Mouse (Mus musculus) 416B (cell line): ENCODE measurements around the gene Zcchc24.

Experiments used
- DNase-seq: peaks from one replicate; pipeline ENCODE4 v3.0.0; 2011; ENCODE audit warnings: low read depth

Zcchc24 gene

GRCm38 (mm10) chr14:25747996-25748756 is 20.7 kb downstream of the Zcchc24 start:
- DNase-seq: no peak

- DNase-seq: no peak
Observed at GRCm38 (mm10) chr14:25746971-25747945, 21.6 kb downstream of the Zcchc24 start.

GRCm38 (mm10) chr14:25746371-25746770 is 22.5 kb downstream of the Zcchc24 start:
- DNase-seq: no peak

GRCm38 (mm10) chr14:25745365-25746184 is 23.3 kb downstream of the Zcchc24 start:
- DNase-seq: no peak

GRCm38 (mm10) chr14:25742943-25743342 is 25.9 kb downstream of the Zcchc24 start:
- DNase-seq: no peak

- peak; percentile 28 for DNase-seq
Observed at GRCm38 (mm10) chr14:25741840-25742367, 26.9 kb downstream of the Zcchc24 start.

- DNase-seq: no peak
Observed at GRCm38 (mm10) chr14:25741211-25741610, 27.6 kb downstream of the Zcchc24 start.

- DNase-seq: no peak
Observed at GRCm38 (mm10) chr14:25739957-25740565, 28.8 kb downstream of the Zcchc24 start.

- DNase-seq: no peak
Observed at GRCm38 (mm10) chr14:25738591-25739001, 30.2 kb downstream of the Zcchc24 start.

GRCm38 (mm10) chr14:25736589-25736988 is 32.2 kb downstream of the Zcchc24 start:
- peak; percentile 39 for DNase-seq

GRCm38 (mm10) chr14:25736140-25736539 is 32.7 kb downstream of the Zcchc24 start:
- no peak for DNase-seq

GRCm38 (mm10) chr14:25734736-25735716 is 33.8 kb downstream of the Zcchc24 start:
- no peak for DNase-seq

GRCm38 (mm10) chr14:25727149-25727510 is 41.7 kb downstream of the Zcchc24 start:
- peak; percentile 66 for DNase-seq

- DNase-seq: peak; percentile 49
Observed at GRCm38 (mm10) chr14:25726226-25727148, 42.4 kb downstream of the Zcchc24 start.

- DNase-seq: no peak
Observed at GRCm38 (mm10) chr14:25725690-25726089, 43.1 kb downstream of the Zcchc24 start.

GRCm38 (mm10) chr14:25725032-25725497 is 43.8 kb downstream of the Zcchc24 start:
- peak; percentile 20 for DNase-seq

- DNase-seq: no peak
Observed at GRCm38 (mm10) chr14:25720962-25721707, 47.7 kb downstream of the Zcchc24 start.

GRCm38 (mm10) chr14:25719371-25719770 is 49.5 kb downstream of the Zcchc24 start:
- no peak for DNase-seq
